Mouse (Mus musculus) lung, adult 10 weeks (tissue): ENCODE data around the gene Pfpl. TPM values are rescaled to one million over a fixed set of nuclear protein-coding genes. Genes with fewer than 3 reads are reported as not detected.

ENCODE experiments used
- polyA plus RNA-seq: library from polyadenylated mRNA; stranded (reverse); fragments of 350-450 nt; fragmentation: Illumina TruSeq; extraction: RNeasy Lipid Tissue Mini Kit (QIAGEN cat#74804); gene quantifications from one replicate; pipeline ENCODE4 v1.2.3, GENCODE M21; 2014; ENCODE audit warnings: low read depth, low replicate concordance; ENCODE audit not compliant: insufficient read depth

The Pfpl gene
- polyA plus RNA-seq = not detected

DNA sequence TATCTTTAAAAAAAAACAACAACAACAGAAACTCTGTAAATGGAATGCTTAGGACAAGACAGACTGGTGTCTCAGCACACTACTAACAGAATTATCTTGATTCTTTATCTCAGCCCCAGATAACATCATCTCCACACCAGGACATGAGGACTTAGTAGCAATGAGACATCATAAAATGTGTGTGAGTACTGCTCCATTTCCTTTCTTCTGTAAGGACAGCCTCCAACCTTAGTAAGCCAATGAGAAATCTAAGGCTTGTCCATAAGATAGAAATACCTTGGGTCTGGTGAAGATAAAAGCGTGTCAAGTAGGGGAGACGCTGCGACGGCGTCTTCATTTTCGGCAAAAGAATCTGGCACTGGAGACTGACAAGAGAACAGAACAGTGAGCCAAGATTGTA lies at the start of gene Pfpl:
Pfpl (plus strand) TSS at position 301 of the 400 bp plus-strand sequence.

DNA sequence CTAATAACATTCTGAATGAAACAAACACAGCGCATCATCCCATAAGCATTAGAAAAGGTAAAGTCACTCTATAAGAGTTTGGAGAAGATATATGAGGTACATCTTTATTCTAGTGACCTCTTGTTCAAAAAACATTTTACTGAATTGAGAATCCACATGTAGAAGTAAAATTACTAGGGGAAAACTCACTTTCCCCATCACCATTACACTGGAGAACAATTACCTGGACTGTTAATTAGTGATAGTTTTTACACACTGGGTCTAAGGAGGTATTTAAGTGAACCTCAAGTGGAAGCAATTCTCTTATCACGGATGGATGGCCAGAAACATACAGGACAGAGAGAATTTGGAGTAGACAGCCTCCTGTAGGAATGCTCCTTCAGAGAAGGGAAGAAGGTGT lies 40.7 kb upstream of the Pfpl start, which contains the start of gene Olfr1440:
Olfr1440 (plus strand) TSS at position 301 of the 400 bp plus-strand sequence.

DNA sequence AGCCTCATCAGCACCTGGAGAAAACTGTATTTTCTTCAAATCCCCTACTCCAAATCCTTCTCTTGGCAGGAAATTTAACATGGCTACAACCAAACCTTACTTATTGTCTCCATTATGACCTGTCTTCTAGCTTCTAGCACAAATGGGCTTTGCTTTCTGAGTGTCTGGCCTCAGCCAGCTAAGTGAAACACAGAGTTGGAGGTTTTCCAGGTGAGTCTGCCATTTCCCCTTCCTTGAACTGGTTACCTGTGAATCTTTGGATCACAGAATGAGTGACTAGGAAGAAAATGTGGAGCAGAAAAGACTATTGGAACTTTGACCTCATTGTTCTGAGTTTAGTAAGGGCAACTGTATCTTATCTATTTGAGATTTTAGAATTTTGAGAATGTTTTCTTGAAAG lies 10.3 kb upstream of the Pfpl start, which contains the start of gene Olfr1441:
Olfr1441 (plus strand) TSS at position 73 of the 400 bp plus-strand sequence.

GRCm38 (mm10) chr19:12460282-12461249 lies 32.9 kb downstream of the Pfpl start, which contains the start of gene Mpeg1:
TSS of gene Mpeg1 (plus strand) at chr19:12460779.

Other genes starting within 250 kb of the Pfpl start
- not detected for gene Olfr1431, start 227.3 kb upstream of the Pfpl start, polyA plus RNA-seq
- not detected for gene Olfr1432, start 195.3 kb upstream of the Pfpl start, polyA plus RNA-seq
- gene Olfr262, start 186.2 kb upstream of the Pfpl start, polyA plus RNA-seq = not detected
- not detected for gene Olfr235, start 166.9 kb upstream of the Pfpl start, polyA plus RNA-seq
- not detected for gene Olfr1434, start 148.1 kb upstream of the Pfpl start, polyA plus RNA-seq
- not detected for gene Olfr1436, start 128.8 kb upstream of the Pfpl start, polyA plus RNA-seq
- gene Olfr1437, start 102.8 kb upstream of the Pfpl start, polyA plus RNA-seq = not detected
- gene Olfr1438-ps1, start 92.0 kb upstream of the Pfpl start, polyA plus RNA-seq = not detected
- gene Olfr1440, start 40.6 kb upstream of the Pfpl start, polyA plus RNA-seq = not detected
- gene Olfr1441, start 10.5 kb upstream of the Pfpl start, polyA plus RNA-seq = not detected
- gene Mpeg1, start 32.9 kb downstream of the Pfpl start, polyA plus RNA-seq = 54.1 TPM
- gene Dtx4, start 73.5 kb downstream of the Pfpl start, polyA plus RNA-seq = 8.0 TPM
- gene Fam111a, start 117.8 kb downstream of the Pfpl start, polyA plus RNA-seq = 11.4 TPM
- gene Gm4952, start 172.1 kb downstream of the Pfpl start, polyA plus RNA-seq = not detected
- not detected for gene Glyat, start 205.4 kb downstream of the Pfpl start, polyA plus RNA-seq
- not detected for gene Olfr1442, start 242.5 kb downstream of the Pfpl start, polyA plus RNA-seq